Mouse (Mus musculus): ENCODE results near the gene Epn2. TPM values are rescaled to one million over a fixed set of nuclear protein-coding genes. Genes with fewer than 3 reads are reported as not detected.

Gene Epn2
- polyA plus RNA-seq, 2 experiments = 1.7 to 1.9 TPM

DNA sequence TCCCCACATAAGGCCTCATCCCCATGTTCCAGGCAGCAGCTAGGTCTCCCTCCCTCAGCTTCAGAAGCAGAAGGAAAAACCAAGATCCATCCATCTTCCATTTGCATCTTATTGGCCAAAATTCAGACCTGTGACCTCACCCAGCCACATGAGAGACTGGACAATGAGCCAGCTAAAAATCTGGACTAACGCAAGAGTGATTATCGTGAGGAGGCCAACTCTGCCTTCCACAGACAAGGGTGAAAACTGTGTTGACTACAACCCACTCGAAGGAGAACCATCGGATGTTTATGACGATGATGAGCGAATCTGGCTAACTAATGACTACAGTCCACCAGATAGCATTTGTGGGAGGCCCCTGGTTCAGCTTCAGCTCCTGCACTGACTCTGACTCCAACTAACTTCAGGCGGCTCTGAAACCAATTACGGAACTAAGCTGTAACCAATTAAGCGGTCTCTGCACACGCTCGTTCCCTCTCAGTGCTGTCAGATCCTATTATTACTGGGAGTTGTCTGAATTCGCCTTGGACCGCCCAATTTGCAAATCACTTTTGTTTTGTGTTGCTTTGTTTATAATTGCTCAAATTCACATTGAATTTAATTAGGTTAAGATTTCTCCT, 96.2 kb downstream of the Epn2 start:
- Histone ChIP-seq H3K9me3 (ENCODE audit: control insufficient read depth, low read length) (no peaks in the 10 kb centered on the region), H3K9ac (replicated peaks) (no peak overlapping the region), H3K4me2 (ENCODE audit: low read depth) (no peak overlapping the region), H3K27ac (no peak overlapping the region), H3K4me3 (ENCODE audit: insufficient read depth in 1 of 2, low read depth in 2 of 2, low read length in 2 of 2) (no peak overlapping the region), H3K27me3 (ENCODE audit: control insufficient read depth, insufficient read depth, low read length) (no peaks in the 10 kb centered on the region), H3K36me3 (replicated peaks; ENCODE audit: control insufficient read depth, insufficient read depth, low read depth) (no peaks in the 10 kb centered on the region), H3K4me1 (replicated peaks; ENCODE audit: control insufficient read depth in 2 of 2, insufficient read depth in 2 of 2, low read length in 1 of 2) (no peaks in the 10 kb centered on the region)
- WGBS (ENCODE audit: insufficient replicate concordance) = 76% methylated on average over 13 of the region's 13 CpGs
- TF ChIP-seq EP300 (IDR thresholded peaks at IDR 0.05; ENCODE audit: low read depth) (no peak), CTCF (IDR thresholded peaks at IDR 0.05; ENCODE audit: low read depth) (no peak)
- no peak for ATAC-seq (ENCODE audit: insufficient read depth)
- DNase-seq (ENCODE audit: low read depth in 3 of 3, low spot score in 3 of 3) = no peak

DNA sequence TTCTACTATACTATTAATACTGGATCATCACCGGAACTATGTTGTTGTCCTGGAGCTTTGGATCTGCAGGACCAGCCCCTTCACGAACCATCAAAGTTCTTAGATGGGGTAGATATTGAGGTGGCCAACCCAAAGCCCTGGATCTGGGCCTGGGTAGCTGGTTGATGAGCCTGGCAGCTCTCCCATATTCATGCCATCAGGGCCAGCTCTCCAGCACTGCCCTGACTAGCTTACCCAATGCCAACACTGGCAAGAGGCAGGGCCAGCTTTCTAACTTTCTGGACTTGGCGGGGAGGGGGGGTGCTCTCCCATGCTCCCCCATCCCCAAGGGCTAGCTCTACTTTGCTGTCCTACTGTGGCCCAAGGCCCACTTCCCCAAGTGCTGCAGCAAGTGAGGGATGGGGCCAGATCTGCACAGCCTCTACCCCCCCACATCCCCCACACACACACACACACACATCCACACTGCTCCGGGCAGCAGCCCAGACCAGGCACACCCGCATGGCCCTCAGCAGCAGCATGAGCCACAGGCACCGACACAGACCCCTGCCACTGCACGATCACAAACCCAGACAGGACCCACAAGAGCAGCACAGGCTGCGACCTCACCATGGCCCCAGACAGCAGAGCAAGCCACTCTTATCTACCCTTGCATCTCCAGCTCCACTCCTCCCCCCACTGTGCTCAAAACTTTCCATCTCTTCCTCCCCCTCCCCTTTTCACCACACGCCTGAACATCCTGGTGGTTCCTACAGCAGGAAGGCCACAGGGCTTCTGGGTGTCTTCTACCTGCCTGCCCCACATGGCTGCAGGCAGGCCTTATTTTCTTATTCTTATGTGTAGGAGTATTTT, 98.0 kb downstream of the Epn2 start:
- no peaks in the 10 kb centered on the region for H3K27me3 ChIP-seq (ENCODE audit: control insufficient read depth, insufficient read depth, low read length)
- no peaks in the 10 kb centered on the region for H3K4me1 ChIP-seq (replicated peaks; ENCODE audit: control insufficient read depth in 2 of 2, insufficient read depth in 2 of 2, low read length in 1 of 2)
- 44% methylated on average over 9 of the region's 9 CpGs for WGBS (ENCODE audit: insufficient replicate concordance)
- no peak overlapping the region for H3K4me3 ChIP-seq (ENCODE audit: insufficient read depth in 1 of 2, low read depth in 2 of 2, low read length in 2 of 2)
- ATAC-seq (ENCODE audit: insufficient read depth) (no peak), DNase-seq (ENCODE audit: low read depth in 3 of 3, low spot score in 3 of 3) (no peak)
- no peak overlapping the region for H3K4me2 ChIP-seq (ENCODE audit: low read depth)
- no peaks in the 10 kb centered on the region for H3K9me3 ChIP-seq (ENCODE audit: control insufficient read depth, low read length)
- H3K27ac ChIP-seq = no peak overlapping the region
- no peaks in the 10 kb centered on the region for H3K36me3 ChIP-seq (replicated peaks; ENCODE audit: control insufficient read depth, insufficient read depth, low read depth)
- no peak overlapping the region for H3K9ac ChIP-seq (replicated peaks)
- TF ChIP-seq EP300 (IDR thresholded peaks at IDR 0.05; ENCODE audit: low read depth) (no peak), CTCF (IDR thresholded peaks at IDR 0.05; ENCODE audit: low read depth) (no peak)

GRCm38 (mm10) chr11:61478788-61479187, 100.7 kb downstream of the Epn2 start:
- no peak overlapping the region for H3K4me2 ChIP-seq (ENCODE audit: low read depth)
- H3K9me3 ChIP-seq (ENCODE audit: control insufficient read depth, low read length) = no peaks in the 10 kb centered on the region
- no peak overlapping the region for H3K27ac ChIP-seq
- WGBS (ENCODE audit: insufficient replicate concordance) = 54% methylated on average over 4 of the region's 4 CpGs
- H3K9ac ChIP-seq (replicated peaks) = no peak overlapping the region
- no peaks in the 10 kb centered on the region for H3K27me3 ChIP-seq (ENCODE audit: control insufficient read depth, insufficient read depth, low read length)
- no peaks in the 10 kb centered on the region for H3K4me1 ChIP-seq (replicated peaks; ENCODE audit: control insufficient read depth in 2 of 2, insufficient read depth in 2 of 2, low read length in 1 of 2)
- DNase-seq (ENCODE audit: low read depth in 3 of 3, low spot score in 3 of 3) = no peak
- H3K36me3 ChIP-seq (replicated peaks; ENCODE audit: control insufficient read depth, insufficient read depth, low read depth) = no peaks in the 10 kb centered on the region
- TF ChIP-seq CTCF (IDR thresholded peaks at IDR 0.05; ENCODE audit: low read depth) (no peak), EP300 (IDR thresholded peaks at IDR 0.05; ENCODE audit: low read depth) (no peak)
- no peak overlapping the region for H3K4me3 ChIP-seq (ENCODE audit: insufficient read depth in 1 of 2, low read depth in 2 of 2, low read length in 2 of 2)
- no peak for ATAC-seq (ENCODE audit: insufficient read depth)

- no peak overlapping the region for H3K27ac ChIP-seq
- ATAC-seq (ENCODE audit: insufficient read depth) (no peak), DNase-seq (ENCODE audit: low read depth in 3 of 3, low spot score in 3 of 3) (no peak)
- no peaks in the 10 kb centered on the region for H3K36me3 ChIP-seq (replicated peaks; ENCODE audit: control insufficient read depth, insufficient read depth, low read depth)
- TF ChIP-seq CTCF (IDR thresholded peaks at IDR 0.05; ENCODE audit: low read depth) (no peak), EP300 (IDR thresholded peaks at IDR 0.05; ENCODE audit: low read depth) (no peak)
- no peak overlapping the region for H3K9ac ChIP-seq (replicated peaks)
- H3K4me2 ChIP-seq (ENCODE audit: low read depth) = no peak overlapping the region
- H3K4me1 ChIP-seq (replicated peaks; ENCODE audit: control insufficient read depth in 2 of 2, insufficient read depth in 2 of 2, low read length in 1 of 2) = no peaks in the 10 kb centered on the region
- no peak overlapping the region for H3K4me3 ChIP-seq (ENCODE audit: insufficient read depth in 1 of 2, low read depth in 2 of 2, low read length in 2 of 2)
- 61% methylated on average over 17 of the region's 17 CpGs for WGBS (ENCODE audit: insufficient replicate concordance)
- no peaks in the 10 kb centered on the region for H3K9me3 ChIP-seq (ENCODE audit: control insufficient read depth, low read length)
- H3K27me3 ChIP-seq (ENCODE audit: control insufficient read depth, insufficient read depth, low read length) = no peaks in the 10 kb centered on the region
Observed at GRCm38 (mm10) chr11:61477566-61478508, 101.7 kb downstream of the Epn2 start.
